Mouse (Mus musculus) CH12.LX (cell line): Measurements from ENCODE around the gene Sh3bgrl2. TPM values are rescaled to one million over a fixed set of nuclear protein-coding genes. Genes with fewer than 3 reads are reported as not detected.

ENCODE experiments used
- DNase-seq: peaks from one replicate; pipeline ENCODE4 v3.0.0-alpha.2; 2013; ENCODE audit errors: extremely low read depth
- H3K27ac ChIP-seq: 2 replicates; pipeline ENCODE4 v1.5.1; 2012; ENCODE audit warnings: low read depth, mild to moderate bottlenecking, control low read depth, moderate library complexity; ENCODE audit not compliant: insufficient read depth
- H3K27me3 ChIP-seq: replicated peaks from 2 replicates; pipeline ENCODE3; 2012; ENCODE audit warnings: inconsistent platforms
- H3K36me3 ChIP-seq, 2 experiments: replicated peaks in 1 of 2; 2 replicates each; pipeline versions ENCODE3 to v1.6.1; 2012; ENCODE audit warnings: inconsistent platforms in 1 of 2, low read length in 1 of 2, mild to moderate bottlenecking in 1 of 2, mixed read lengths in 1 of 2, moderate library complexity in 1 of 2; ENCODE audit not compliant: control insufficient read depth in 1 of 2, insufficient read depth in 1 of 2
- H3K4me1 ChIP-seq, 2 experiments: 2 replicates each; pipeline ENCODE4 v1.6.1; 2012; ENCODE audit warnings: inconsistent platforms in 1 of 2, moderate library complexity in 1 of 2; ENCODE audit not compliant: insufficient read depth in 2 of 2, control insufficient read depth in 1 of 2
- H3K4me2 ChIP-seq: 2 replicates; pipeline ENCODE4 v1.6.1; 2012; ENCODE audit warnings: low read depth, mild to moderate bottlenecking, control low read depth; ENCODE audit not compliant: poor library complexity, insufficient read depth, severe bottlenecking
- H3K4me3 ChIP-seq, 3 experiments: fragments of 150-350 bp in 1 of 3; sonication (generic) in 1 of 3; replicated peaks in 1 of 3; 2 replicates each; pipeline versions ENCODE3 to v1.5.1; 2011 to 2012; ENCODE audit warnings: low read depth in 2 of 3, low read length in 2 of 3, mild to moderate bottlenecking in 2 of 3, moderate library complexity in 2 of 3, control low read depth in 1 of 3, improper control_type of control experiment in 1 of 3, inconsistent platforms in 1 of 3, mixed read lengths in 1 of 3; ENCODE audit not compliant: poor library complexity in 1 of 3
- H3K79me2 ChIP-seq: replicated peaks from 2 replicates; pipeline ENCODE4 v1.6.1; 2012; ENCODE audit warnings: mild to moderate bottlenecking, moderate library complexity; ENCODE audit not compliant: control insufficient read depth, poor library complexity, insufficient read depth, severe bottlenecking; ENCODE audit errors: extremely low read depth
- H3K9ac ChIP-seq: 2 replicates; pipeline ENCODE4 v1.6.1; 2012; ENCODE audit warnings: low read depth, mild to moderate bottlenecking, control low read depth, moderate library complexity; ENCODE audit not compliant: insufficient read depth
- H3K9me3 ChIP-seq: replicated peaks from 2 replicates; pipeline ENCODE3; 2012; ENCODE audit warnings: low read length, inconsistent platforms, mixed read lengths
- CTCF ChIP-seq, 2 experiments: IDR thresholded peaks in 1 of 2; conservative IDR thresholded peaks in 1 of 2; 2 replicates each; pipeline ENCODE4 v1.5.1; 2011 to 2012; ENCODE audit warnings: low read depth in 2 of 2, low read length in 2 of 2, improper control_type of control experiment in 1 of 2, inconsistent platforms in 1 of 2, mild to moderate bottlenecking in 1 of 2, moderate library complexity in 1 of 2
- EP300 ChIP-seq: IDR thresholded peaks from 2 replicates; pipeline ENCODE4 v1.6.1; 2011; ENCODE audit warnings: low read length, improper control_type of control experiment
- GABPA ChIP-seq: IDR thresholded peaks from 2 replicates; pipeline ENCODE4 v1.6.1; 2012; ENCODE audit warnings: low read depth, low read length, improper control_type of control experiment, inconsistent platforms; ENCODE audit not compliant: insufficient replicate concordance
- HCFC1 ChIP-seq: IDR thresholded peaks from 2 replicates; pipeline ENCODE4 v1.6.1; 2012; ENCODE audit warnings: low read depth, mild to moderate bottlenecking, inconsistent platforms, low read length, improper control_type of control experiment
- MAFK ChIP-seq: IDR thresholded peaks from 2 replicates; pipeline ENCODE4 v1.6.1; 2011; ENCODE audit warnings: low read length, improper control_type of control experiment; ENCODE audit not compliant: insufficient replicate concordance
- MEF2A ChIP-seq: IDR thresholded peaks from 2 replicates; pipeline ENCODE4 v1.6.1; 2014; ENCODE audit warnings: low read depth, mild to moderate bottlenecking, inconsistent platforms, low read length, improper control_type of control experiment, borderline replicate concordance
- MXI1 ChIP-seq: IDR thresholded peaks from 2 replicates; pipeline ENCODE4 v1.6.1; 2011; ENCODE audit warnings: mild to moderate bottlenecking, low read depth, low read length, improper control_type of control experiment
- NRF1 ChIP-seq: IDR thresholded peaks from 2 replicates; pipeline ENCODE4 v1.6.1; 2014; ENCODE audit warnings: low read depth, mild to moderate bottlenecking, inconsistent platforms, low read length, improper control_type of control experiment, moderate library complexity
- SIN3A ChIP-seq: IDR thresholded peaks from 2 replicates; pipeline ENCODE4 v1.6.1; 2012; ENCODE audit warnings: low read length, improper control_type of control experiment, inconsistent platforms
- SMC3 ChIP-seq: IDR thresholded peaks from 2 replicates; pipeline ENCODE4 v1.6.1; 2011; ENCODE audit warnings: low read depth, low read length, improper control_type of control experiment
- TCF12 ChIP-seq: IDR thresholded peaks from 2 replicates; pipeline ENCODE4 v1.6.1; 2014; ENCODE audit warnings: low read depth, mild to moderate bottlenecking, inconsistent platforms, low read length, improper control_type of control experiment
- UBTF ChIP-seq: IDR thresholded peaks from 2 replicates; pipeline ENCODE4 v1.6.1; 2012; ENCODE audit warnings: low read depth, mild to moderate bottlenecking, inconsistent platforms, low read length, improper control_type of control experiment, moderate library complexity
- USF1 ChIP-seq: IDR thresholded peaks from 2 replicates; pipeline ENCODE4 v1.6.1; 2014; ENCODE audit warnings: low read depth, mild to moderate bottlenecking, inconsistent platforms, low read length, improper control_type of control experiment
- ZMIZ1 ChIP-seq: IDR thresholded peaks from 2 replicates; pipeline ENCODE4 v1.6.1; 2012; ENCODE audit warnings: low read depth, mild to moderate bottlenecking, inconsistent platforms, low read length, improper control_type of control experiment
- ZNF384 ChIP-seq: IDR thresholded peaks from 2 replicates; pipeline ENCODE4 v1.6.1; 2012; ENCODE audit warnings: low read depth, low read length, improper control_type of control experiment, inconsistent platforms
- dilution Hi-C: fragments of 300-500 bp; cut with MboI; formaldehyde crosslinking; loops from 2 replicates; pipeline ENCODE4 v1.14.3; 2020; ENCODE audit warnings: low sequenced_read_pairs; ENCODE audit not compliant: extremely low pct_unique_long_range_greater_than_20kb, extremely low pct_ligation_motif_present
- in situ Hi-C: fragments of 300-500 bp; cut with MboI; formaldehyde crosslinking; loops from 3 replicates; pipeline ENCODE4 v1.14.3; 2019; ENCODE audit warnings: low sequenced_read_pairs, low pct_ligation_motif_present, low pct_unique_long_range_greater_than_20kb, mixed read lengths
- polyA plus RNA-seq: library from polyadenylated mRNA; unstranded; fragments of >175 nt; gene quantifications from 2 replicates; pipeline ENCODE4 v1.2.1, GENCODE M21; 2012; ENCODE audit warnings: low read depth; ENCODE audit not compliant: insufficient read length
- total RNA-seq, 2 experiments: library from RNA; depleted of rRNA; stranded (reverse); fragments of 300-350 nt in 1 of 2; fragments of >200 nt in 1 of 2; gene quantifications; 2 replicates each; pipeline ENCODE4 v1.2.3; 2012 to 2014

Sh3bgrl2 gene
- total and polyA plus RNA-seq, 3 experiments = 0.04 to 0.27 (median 0.11) TPM

DNA sequence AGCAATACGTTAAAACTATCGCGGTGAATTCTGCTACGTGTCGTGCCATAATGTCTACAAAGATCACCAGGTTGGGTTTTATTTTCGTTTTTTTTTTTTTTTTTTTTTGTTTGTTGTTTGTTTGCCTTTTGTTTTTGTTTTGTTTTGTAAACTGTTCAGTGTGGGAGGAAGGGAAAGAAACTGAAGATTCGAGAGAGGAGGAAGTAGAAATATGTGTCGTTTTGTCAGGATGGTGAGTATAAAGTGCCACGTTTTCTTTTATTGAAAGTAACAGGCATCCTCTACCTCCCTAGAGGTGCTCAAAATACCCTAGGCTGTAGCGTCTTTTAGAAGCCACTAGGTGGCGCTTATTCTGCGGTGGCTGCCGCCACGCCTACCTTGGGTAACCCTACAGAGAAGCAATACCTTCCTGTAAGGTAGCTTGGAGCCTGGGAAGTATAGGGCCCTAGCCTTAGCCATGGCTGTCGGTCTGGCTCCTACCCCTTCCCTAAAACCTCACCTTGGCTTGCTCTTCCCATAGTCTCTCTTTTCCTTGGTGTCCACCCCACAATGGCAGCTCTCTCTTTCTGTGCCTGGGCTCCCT lies 104.6 kb downstream of the Sh3bgrl2 start (continued):
- TF ChIP-seq ZMIZ1 = no peak
- TF ChIP-seq TCF12 = no peak
- TF ChIP-seq USF1 = no peak
- TF ChIP-seq EP300 = no peak
- TF ChIP-seq HCFC1 = no peak
- TF ChIP-seq MAFK = no peak
- peak; percentile 51; the same call in 1 of the 2 replicates for TF ChIP-seq MEF2A
- no peak for TF ChIP-seq UBTF
- TF ChIP-seq SIN3A = no peak
- TF ChIP-seq ZNF384 = peak; percentile 54
- peak; percentile 88 to 92 for TF ChIP-seq CTCF (conservative IDR thresholded peaks at IDR 0.05 in 1 of 2, IDR thresholded peaks at IDR 0.05 in 1 of 2; ENCODE audit: low read depth in 2 of 2, low read length in 2 of 2)
- no peak for TF ChIP-seq GABPA
- TF ChIP-seq SMC3 = peak; percentile 89
- no peak for TF ChIP-seq MXI1

DNA sequence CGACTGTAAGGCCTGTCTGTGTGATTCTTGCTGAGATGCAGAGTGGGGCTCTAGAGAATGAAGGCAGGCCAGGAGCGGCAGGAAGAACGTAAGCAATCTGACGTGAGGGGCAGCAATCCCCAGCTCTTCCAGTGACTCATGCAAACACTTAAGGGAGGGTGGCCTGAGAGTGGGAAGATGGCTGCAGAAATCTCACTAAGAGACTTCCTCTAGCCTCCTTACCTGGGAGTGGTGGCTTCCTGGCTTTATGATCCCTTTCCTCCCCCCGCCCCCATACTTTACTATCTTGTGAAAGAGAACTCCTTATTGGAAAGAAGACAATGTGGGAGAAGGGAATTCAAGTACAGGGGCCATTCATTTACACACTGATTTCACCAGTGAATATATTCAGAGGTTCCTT lies 106.5 kb downstream of the Sh3bgrl2 start:
- no peak overlapping the region for H3K9ac ChIP-seq
- no peak for TF ChIP-seq NRF1
- no peaks in the 10 kb centered on the region for H3K27me3 ChIP-seq
- peaks cover 2% of the 10 kb centered on the region for H3K9me3 ChIP-seq
- no peaks in the 10 kb centered on the region for H3K79me2 ChIP-seq
- no peak for DNase-seq
- peaks cover 0 to 29% of the 10 kb centered on the region in 2 experiments; a peak in 2 of 4 replicates for H3K4me1 ChIP-seq
- H3K36me3 ChIP-seq = no peaks in the 10 kb centered on the region
- no peak overlapping the region for H3K4me2 ChIP-seq
- dilution Hi-C loops = no loop called here
- in situ Hi-C loops = no loop called here
- no peak overlapping the region for H3K27ac ChIP-seq
- H3K4me3 ChIP-seq = no peak overlapping the region

DNA sequence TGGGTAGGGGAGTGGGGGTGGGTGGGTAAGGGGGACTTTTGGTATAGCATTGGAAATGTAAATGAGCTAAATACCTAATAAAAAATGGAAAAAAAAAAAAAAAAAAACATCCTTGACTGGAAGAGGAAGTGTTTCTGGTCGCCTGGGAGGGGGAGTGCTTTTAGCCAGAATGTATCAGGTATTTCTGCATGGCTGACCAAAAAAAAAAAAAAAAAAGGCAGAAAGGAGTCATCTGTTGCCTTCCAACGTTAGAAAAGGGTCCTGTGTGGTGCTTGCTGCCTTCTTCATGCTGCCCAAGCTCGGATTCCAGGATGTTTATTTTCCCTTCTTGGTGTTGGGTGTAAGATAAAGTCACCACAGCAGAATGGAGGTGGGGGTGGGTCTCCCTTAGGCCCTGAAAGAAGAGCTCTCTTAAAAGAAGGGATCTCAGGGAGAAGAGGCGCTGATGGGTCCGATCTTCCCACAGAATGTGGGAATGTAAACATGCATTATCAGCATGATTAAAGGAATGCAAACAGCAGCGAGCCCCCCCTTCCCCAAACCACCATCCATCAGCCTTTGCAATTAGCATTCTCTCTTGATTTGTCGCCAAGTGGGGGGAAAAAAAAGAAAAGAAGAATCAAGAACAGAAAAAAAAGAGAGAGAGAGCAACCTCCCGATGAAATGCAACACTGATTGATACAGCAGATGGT lies 109.0 kb downstream of the Sh3bgrl2 start:
- Histone ChIP-seq H3K4me1 (peaks cover 0 to 37% of the 10 kb centered on the region in 2 experiments; a peak in 2 of 4 replicates), H3K79me2 (no peaks in the 10 kb centered on the region), H3K36me3 (no peaks in the 10 kb centered on the region), H3K27me3 (no peaks in the 10 kb centered on the region), H3K27ac (no peak overlapping the region), H3K4me3 (no peak overlapping the region), H3K9ac (no peak overlapping the region), H3K9me3 (peaks cover 2% of the 10 kb centered on the region), H3K4me2 (no peak overlapping the region)
- dilution Hi-C loops (no loop called here), in situ Hi-C loops (no loop called here)
- TF ChIP-seq ZNF384 = 0 out of 2 replicates have a peak, but pooled peaks have one; percentile 54
- TF ChIP-seq HCFC1 = no peak
- DNase-seq = no peak
